ENCODE assay signal across 10 mouse cellular contexts in genomic region chr11:19670853-19671530, GRCm38 (mm10).
A peak's percentile ranks its signal among the peaks of the same experiment; 100 is the strongest.
DNase-seq lines count a peak whose midpoint lies in the region; ATAC-seq lines count a peak whose summit lies in the region.
"Had no signal": no experiment of that assay in that cellular context is flagged by ENCODE, and none has a peak within 500 bp of the region (broad histone marks: within the 10 kb centered on the region; RNA-seq: fewer than 3 reads in every experiment).

No protein-coding gene starts in this region.

- intact Hi-C loops in heart, postnatal 25 days (cut with DNase I), result loop anchor here (5.0 to 10.0 kb wide), 2 partner anchors 644 to 1516 kb away; no protein-coding TSS in a partner anchor

- H3K4me3 ChIP-seq in midbrain, embryonic 13.5 days (replicated peaks), result no peak overlapping the region
- H3K4me3 ChIP-seq in intestine, embryonic 16.5 days (ENCODE audit: low read length), result no peak overlapping the region
- H3K4me3 ChIP-seq: liver, embryonic 13.5 days had no signal

- no peaks in the 10 kb centered on the region for H3K4me1 ChIP-seq in midbrain, embryonic 13.5 days (replicated peaks)
- H3K4me1 ChIP-seq in intestine, embryonic 16.5 days (ENCODE audit: control insufficient read depth, insufficient read depth, low read length), result no peaks in the 10 kb centered on the region
- H3K4me1 ChIP-seq: liver, embryonic 13.5 days had no signal

- 66% methylated on average over 13 of the region's 13 CpGs for WGBS in midbrain, embryonic 13.5 days
- 55% methylated on average over 13 of the region's 13 CpGs for WGBS in intestine, embryonic 16.5 days

- 0 out of 2 replicates have a peak, but pooled peaks cover 2% of the 10 kb centered on the region for H3K9me3 ChIP-seq in midbrain, embryonic 13.5 days
- no peaks in the 10 kb centered on the region for H3K9me3 ChIP-seq in intestine, embryonic 16.5 days (ENCODE audit: control insufficient read depth, low read length)
- H3K9me3 ChIP-seq: G1E; liver, embryonic 13.5 days had no signal

- H3K36me3 ChIP-seq in midbrain, embryonic 13.5 days, result no peaks in the 10 kb centered on the region
- H3K36me3 ChIP-seq in intestine, embryonic 16.5 days (ENCODE audit: control insufficient read depth, insufficient read depth, low read length), result no peaks in the 10 kb centered on the region
- H3K36me3 ChIP-seq: G1E; liver, embryonic 13.5 days had no signal

- H3K27ac ChIP-seq in midbrain, embryonic 13.5 days, result no peak overlapping the region
- H3K27ac ChIP-seq in intestine, embryonic 16.5 days (ENCODE audit: low read length), result no peak overlapping the region
- H3K27ac ChIP-seq: liver, embryonic 13.5 days had no signal

- H3K4me2 ChIP-seq in midbrain, embryonic 13.5 days (replicated peaks), result no peak overlapping the region
- H3K4me2 ChIP-seq in intestine, embryonic 16.5 days (ENCODE audit: low read depth, low read length), result no peak overlapping the region
- H3K4me2 ChIP-seq: liver, embryonic 13.5 days had no signal

- H3K27me3 ChIP-seq in midbrain, embryonic 13.5 days, result no peaks in the 10 kb centered on the region
- no peaks in the 10 kb centered on the region for H3K27me3 ChIP-seq in intestine, embryonic 16.5 days (replicated peaks; ENCODE audit: control insufficient read depth, insufficient read depth, low read length)
- H3K27me3 ChIP-seq: liver, embryonic 13.5 days had no signal

- no peak overlapping the region for H3K9ac ChIP-seq in midbrain, embryonic 13.5 days (replicated peaks)
- H3K9ac ChIP-seq in intestine, embryonic 16.5 days (ENCODE audit: low read depth, low read length), result no peak overlapping the region
- H3K9ac ChIP-seq: liver, embryonic 13.5 days had no signal

- DNase-seq in layer of hippocampus, adult 11-12 months (ENCODE audit: low spot score), result peak; percentile 11
- no peak for DNase-seq in layer of hippocampus, adult 9-10 months (ENCODE audit: low spot score)
- peak; percentile 73 for DNase-seq in embryo, embryonic 11 days
- DNase-seq in heart, postnatal 25 days (ENCODE audit: low spot score), result peak; percentile 5
- peak; percentile 2 for DNase-seq in layer of hippocampus, adult 9-11 months
- no peak for DNase-seq in spleen, adult 18-20 months
- DNase-seq: liver, embryonic 13.5 days had no signal

- ATAC-seq in midbrain, embryonic 13.5 days, result peak; percentile 65
- ATAC-seq in intestine, embryonic 16.5 days, result no peak

Comparison
In these comparisons a context has a peak if more than half of its experiments do, and no peak if none do; other contexts are left out.
1. DNase-seq: peak in layer of hippocampus, adult 11-12 months (single experiment), embryo, embryonic 11 days (single experiment), heart, postnatal 25 days (single experiment) and layer of hippocampus, adult 9-11 months (single experiment); none in layer of hippocampus, adult 9-10 months (single experiment) and spleen, adult 18-20 months (0 of 2).